Mouse (Mus musculus): Measurements from ENCODE around the gene Zbtb45.

DNA sequence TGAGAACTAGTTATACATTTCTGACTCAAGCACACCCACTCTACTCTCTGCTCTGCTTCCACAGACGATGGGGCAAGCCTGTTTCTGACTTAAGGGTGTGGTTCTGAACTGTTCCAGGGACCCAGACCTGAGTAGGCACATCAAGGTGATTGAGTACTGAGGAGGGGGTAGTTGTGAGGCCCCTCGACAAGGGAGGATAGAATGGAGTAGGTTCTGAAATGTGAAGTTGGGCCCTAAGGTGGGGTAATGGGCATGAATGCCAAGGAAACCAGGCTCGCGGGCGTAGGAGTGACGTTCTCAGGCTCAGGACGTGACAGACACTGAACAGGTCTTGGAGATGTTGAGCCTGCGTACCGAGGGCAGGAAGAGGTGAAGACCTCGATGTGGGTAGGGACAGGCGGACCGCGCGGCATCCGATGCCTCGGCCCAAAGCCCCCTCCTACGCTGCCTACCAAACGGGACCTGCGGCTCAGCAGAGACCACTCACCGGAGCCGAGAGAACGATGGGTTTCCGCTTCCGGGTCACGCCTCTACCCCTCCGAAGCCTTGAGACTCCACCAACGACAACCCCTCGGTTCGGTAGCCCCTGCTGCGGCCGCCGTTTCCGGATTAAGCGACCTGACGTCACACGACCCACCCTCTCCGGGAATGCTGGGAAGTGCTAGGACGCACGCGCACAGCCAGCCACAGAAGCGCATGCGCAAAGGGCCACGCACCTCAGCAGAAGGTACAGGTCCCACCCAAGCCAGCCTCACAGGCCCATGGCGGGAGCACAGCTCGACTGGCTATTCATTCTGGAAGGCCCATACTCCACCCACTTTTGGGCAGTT lies 24.5 kb upstream of the Zbtb45 start, which contains the start of gene Chmp2a:
- TF ChIP-seq CTCF (IDR thresholded peaks at IDR 0.05; ENCODE audit: extremely low read depth, insufficient read length, insufficient replicate concordance, low read depth, low read length) (no peak), POLR2A (IDR thresholded peaks at IDR 0.05; ENCODE audit: low read depth, low read length) (no peak; the same call in 1 of the 2 replicates)

All from small intestine, adult 2 months (tissue).